Mouse (Mus musculus): ENCODE results near the gene Cherp.

- TF ChIP-seq CTCF (IDR thresholded peaks at IDR 0.05; ENCODE audit: control insufficient read depth, insufficient read depth, insufficient replicate concordance, low read depth, low read length) (no peak), POLR2A (IDR thresholded peaks at IDR 0.05; ENCODE audit: control insufficient read depth, low read depth, low read length) (no peak)
These were observed 30.0 kb downstream of the Cherp start for GRCm38 (mm10) chr8:72445071-72445470.

Data from testis, adult 2 months (tissue).